Comparison of ENCODE assay signal across 8 mouse cellular contexts in genomic region chr9:86572636-86573291, GRCm38 (mm10). TPM values are rescaled to one million over a fixed set of nuclear protein-coding genes. Genes with fewer than 3 reads are reported as not detected.
DNase-seq lines count a peak whose midpoint lies in the region; ATAC-seq and TF ChIP-seq lines count a peak whose summit lies in the region.

No protein-coding gene starts in this region.

- peak overlapping the region; percentile 99 for H3K4me2 ChIP-seq in forebrain, postnatal 0 days (ENCODE audit: low read depth)
- H3K4me2 ChIP-seq in lung, embryonic 14.5 days = peak overlapping the region; percentile 97

- 0 out of 2 replicates have a peak, but pooled peaks have one; percentile 29 for ATAC-seq in G1E (ENCODE audit: extremely low read depth, insufficient number of reproducible peaks, low FRiP score, poor library complexity, severe bottlenecking)
- peak; percentile 16; the same call in 1 of the 2 replicates for ATAC-seq in forebrain, postnatal 0 days
- no peak for ATAC-seq in lung, embryonic 14.5 days (ENCODE audit: insufficient read depth)
- peak; percentile 74 for ATAC-seq in neutrophil, adult 5-6 weeks (ENCODE audit: extremely low read depth, insufficient number of reproducible peaks, low FRiP score, poor library complexity, severe bottlenecking)

- peak overlapping the region; percentile 95; the same call in 1 of the 2 replicates for H3K4me3 ChIP-seq in G1E (ENCODE audit: low read depth, low read length)
- peak overlapping the region; percentile 67 for H3K4me3 ChIP-seq in forebrain, postnatal 0 days (ENCODE audit: low read depth, low read length)
- H3K4me3 ChIP-seq in layer of hippocampus, adult 2 months = peak overlapping the region; percentile 95
- H3K4me3 ChIP-seq in lung, embryonic 14.5 days (ENCODE audit: low read depth, low read length) = peak overlapping the region; percentile 71

- H3K36me3 ChIP-seq in G1E (replicated peaks) = peaks cover 28% of the 10 kb centered on the region
- H3K36me3 ChIP-seq in forebrain, postnatal 0 days (ENCODE audit: insufficient read depth) = peaks cover 11% of the 10 kb centered on the region; the same call in 1 of the 2 replicates
- H3K36me3 ChIP-seq in lung, embryonic 14.5 days (ENCODE audit: insufficient read depth) = peaks cover 13% of the 10 kb centered on the region

- H3K9me3 ChIP-seq in G1E (replicated peaks) = no peaks in the 10 kb centered on the region
- H3K9me3 ChIP-seq in forebrain, postnatal 0 days (ENCODE audit: low read length) = no peaks in the 10 kb centered on the region
- H3K9me3 ChIP-seq in lung, embryonic 14.5 days (ENCODE audit: low read depth, low read length) = no peaks in the 10 kb centered on the region

- no peaks in the 10 kb centered on the region for H3K27me3 ChIP-seq in G1E (ENCODE audit: insufficient read depth, low read length)
- no peaks in the 10 kb centered on the region for H3K27me3 ChIP-seq in forebrain, postnatal 0 days (ENCODE audit: insufficient read depth, low read length)
- H3K27me3 ChIP-seq in lung, embryonic 14.5 days (ENCODE audit: insufficient read depth, low read length) = no peaks in the 10 kb centered on the region

- TF ChIP-seq CTCF in G1E (IDR thresholded peaks at IDR 0.05; ENCODE audit: low read depth, low read length) = peak; percentile 65
- peak; percentile 86 for TF ChIP-seq CTCF in forebrain, postnatal 0 days (IDR thresholded peaks at IDR 0.05; ENCODE audit: low read depth)
- peak; percentile 94 for TF ChIP-seq CTCF in layer of hippocampus, adult 2 months (conservative IDR thresholded peaks at IDR 0.05)
- TF ChIP-seq CTCF in lung, embryonic 14.5 days (IDR thresholded peaks at IDR 0.05; ENCODE audit: low read depth) = peak; percentile 87

- WGBS in forebrain, postnatal 0 days = 3% methylated on average over 13 of the region's 13 CpGs
- 11% methylated on average over 13 of the region's 13 CpGs for WGBS in lung, embryonic 14.5 days

- peaks cover 17% of the 10 kb centered on the region for H3K4me1 ChIP-seq in G1E (ENCODE audit: insufficient read depth, low read depth, low read length)
- peaks cover 8% of the 10 kb centered on the region; the same call in 1 of the 2 replicates for H3K4me1 ChIP-seq in forebrain, postnatal 0 days (ENCODE audit: insufficient read depth)
- 0 out of 2 replicates have a peak, but pooled peaks cover 3% of the 10 kb centered on the region for H3K4me1 ChIP-seq in lung, embryonic 14.5 days (ENCODE audit: insufficient read depth)

- peak overlapping the region; percentile 69 for H3K9ac ChIP-seq in forebrain, postnatal 0 days
- peak overlapping the region; percentile 68; the same call in 1 of the 2 replicates for H3K9ac ChIP-seq in lung, embryonic 14.5 days

- no peak overlapping the region; the same call in 1 of the 2 replicates for H3K27ac ChIP-seq in forebrain, postnatal 0 days (ENCODE audit: low read depth, low read length)
- H3K27ac ChIP-seq in layer of hippocampus, adult 2 months = peak overlapping the region; percentile 94; the same call in 1 of the 2 replicates
- no peak overlapping the region for H3K27ac ChIP-seq in lung, embryonic 14.5 days (ENCODE audit: low read depth)

- peak; percentile 27 for DNase-seq in G1E (ENCODE audit: low spot score)
- DNase-seq in cerebellum, adult 18-20 months = peak; percentile 83 to 87
- DNase-seq in forebrain, postnatal 0 days = peak; percentile 81
- DNase-seq in heart, postnatal 4 days = peak; percentile 83
- peak; percentile 78 to 81 for DNase-seq in layer of hippocampus, adult 2 months (ENCODE audit: low spot score in 2 of 2)
- DNase-seq in lung, embryonic 14.5 days = peak; percentile 93
- peak; percentile 64 for DNase-seq in testis, postnatal 14 days (ENCODE audit: low spot score)

RNA-seq across cellular contexts. Expression of gene Rwdd2a, which starts 1.0 kb away (rescaled TPM):
- total RNA-seq in G1E (2014; fragmentation: Nextera tagmentation) (3.8 and 5.1 TPM in 2 replicates), G1E (2017) (2.2 and 3.3 TPM in 2 replicates)
- polyA plus RNA-seq in G1E (2012) = 0.22 and 0.39 TPM in 2 replicates
- total RNA-seq in forebrain, postnatal 0 days (2014; rRNA removed) = 19.1 and 21.2 TPM in 2 replicates
- 32.9 and 40.7 TPM in 2 replicates for polyA plus RNA-seq in forebrain, postnatal 0 days (2015; fragmentation: Nextera tagmentation; extraction: Ambion mirVana)
- under 1 TPM; 0.33 to 0.59 TPM for total RNA-seq in heart, postnatal 4 days (2021)
- 10 to 100 TPM; 28.2 TPM for total RNA-seq in layer of hippocampus, adult 2 months (2021)
- 4.1 and 5.3 TPM in 2 replicates for polyA plus RNA-seq in lung, embryonic 14.5 days (2014; fragmentation: Nextera tagmentation; extraction: Ambion mirVana)
- 4.0 and 6.3 TPM in 2 replicates for total RNA-seq in neutrophil, adult 5-6 weeks (2017)

RNA-seq across cellular contexts. Expression of gene Pgm3, which starts 1.1 kb away (rescaled TPM):
- total RNA-seq in G1E (2014; fragmentation: Nextera tagmentation) (12.5 and 13.2 TPM in 2 replicates), G1E (2017) (16.2 and 17.1 TPM in 2 replicates)
- 1.7 and 2.7 TPM in 2 replicates for polyA plus RNA-seq in G1E (2012)
- 21.7 and 25.9 TPM in 2 replicates for total RNA-seq in forebrain, postnatal 0 days (2014; rRNA removed)
- polyA plus RNA-seq in forebrain, postnatal 0 days (2015; fragmentation: Nextera tagmentation; extraction: Ambion mirVana) = 30.1 and 32.8 TPM in 2 replicates
- 10 to 100 TPM; 11.4 to 14.5 TPM for total RNA-seq in heart, postnatal 4 days (2021)
- total RNA-seq in layer of hippocampus, adult 2 months (2021) = 10 to 100 TPM; 14.6 to 15.6 TPM
- polyA plus RNA-seq in lung, embryonic 14.5 days (2014; fragmentation: Nextera tagmentation; extraction: Ambion mirVana) = 35.1 and 37.7 TPM in 2 replicates
- 9.9 and 11.2 TPM in 2 replicates for total RNA-seq in neutrophil, adult 5-6 weeks (2017)

Comparison
In these comparisons a context has a peak if more than half of its experiments do, and no peak if none do; other contexts are left out.
1. DNase-seq: peak in every context shown above with its lines; median percentile 93 in lung, embryonic 14.5 days; 85 in cerebellum, adult 18-20 months; 83 in heart, postnatal 4 days; 81 in forebrain, postnatal 0 days; 80 in layer of hippocampus, adult 2 months; 64 in testis, postnatal 14 days; 27 in G1E.